ENCODE assay signal across 8 mouse cellular contexts in genomic region chr12:8499001-8499870, GRCm38 (mm10). TPM values are rescaled to one million over a fixed set of nuclear protein-coding genes. Genes with fewer than 3 reads are reported as not detected.
DNase-seq lines count a peak whose midpoint lies in the region; ATAC-seq lines count a peak whose summit lies in the region.

No protein-coding gene starts in this region.

- H3K4me2 ChIP-seq in forebrain, embryonic 16.5 days (ENCODE audit: low read length): peak overlapping the region; percentile 88

- ATAC-seq in cerebellum, adult (ENCODE audit: insufficient number of reproducible peaks, low FRiP score, low TSS enrichment): peak; percentile 54
- ATAC-seq in forebrain, embryonic 16.5 days: peak; percentile 62

- H3K9ac ChIP-seq in forebrain, embryonic 16.5 days (replicated peaks; ENCODE audit: low read depth, low read length): peak overlapping the region; percentile 96

- under 1% methylated on average over 99 of the region's 99 CpGs for WGBS in forebrain, embryonic 16.5 days

- H3K4me3 ChIP-seq in forebrain, embryonic 16.5 days (replicated peaks; ENCODE audit: low read length): peak overlapping the region; percentile 91

- no peaks in the 10 kb centered on the region for H3K9me3 ChIP-seq in forebrain, embryonic 16.5 days (ENCODE audit: control insufficient read depth, low read length)

- peaks cover 38% of the 10 kb centered on the region for H3K4me1 ChIP-seq in forebrain, embryonic 16.5 days (replicated peaks; ENCODE audit: control insufficient read depth, insufficient read depth, low read length)

- peak overlapping the region; percentile 100 for H3K27ac ChIP-seq in forebrain, embryonic 16.5 days (ENCODE audit: low read length)

- DNase-seq in NIH3T3 (ENCODE audit: low read depth): peak; percentile 84
- DNase-seq in heart, postnatal 4 days: peak; percentile 71
- DNase-seq in layer of hippocampus, postnatal 10 days (ENCODE audit: low spot score in 2 of 2): peak; percentile 69 to 70
- peak; percentile 73 to 78 for DNase-seq in lung, postnatal 4 days
- peak; percentile 84 for DNase-seq in retina, postnatal 1 day
- DNase-seq in Muller cell, postnatal 12 days (ENCODE audit: inconsistent ontology term): no peak

- no peaks in the 10 kb centered on the region for H3K27me3 ChIP-seq in forebrain, embryonic 16.5 days (replicated peaks; ENCODE audit: control insufficient read depth, insufficient read depth, low read length)

- no peaks in the 10 kb centered on the region for H3K36me3 ChIP-seq in forebrain, embryonic 16.5 days (ENCODE audit: control insufficient read depth, insufficient read depth)

RNA-seq across cellular contexts. Expression of gene Rhob, which starts 0.6 kb away (rescaled TPM):
- 70.3 and 74.9 TPM in 2 replicates for polyA plus RNA-seq in forebrain, embryonic 16.5 days (2015; fragmentation: Nextera tagmentation; extraction: Ambion mirVana)
- total RNA-seq in heart, postnatal 4 days (2021): 100 to 1,000 TPM; 124 to 128 TPM
- total RNA-seq in layer of hippocampus, postnatal 10 days (2021): 100 to 1,000 TPM; 303 to 334 TPM
